Mouse (Mus musculus) adrenal gland, adult 8-10 months (tissue): ENCODE results near the gene Arntl. TPM values are rescaled to one million over a fixed set of nuclear protein-coding genes. Genes with fewer than 3 reads are reported as not detected.
A peak's percentile ranks its signal among the peaks of the same experiment; 100 is the strongest.

Experiments used
- DNase-seq: peaks from one replicate; pipeline ENCODE4 v3.0.0; 2022
- total RNA-seq, 4 experiments: library from RNA; stranded (reverse); gene quantifications; 2 replicates each; pipeline ENCODE4 v1.2.4; 2022

The Arntl gene
- total RNA-seq, 4 experiments from 2014 or later: 9.9 to 16.1 (median 11.2) TPM

DNA sequence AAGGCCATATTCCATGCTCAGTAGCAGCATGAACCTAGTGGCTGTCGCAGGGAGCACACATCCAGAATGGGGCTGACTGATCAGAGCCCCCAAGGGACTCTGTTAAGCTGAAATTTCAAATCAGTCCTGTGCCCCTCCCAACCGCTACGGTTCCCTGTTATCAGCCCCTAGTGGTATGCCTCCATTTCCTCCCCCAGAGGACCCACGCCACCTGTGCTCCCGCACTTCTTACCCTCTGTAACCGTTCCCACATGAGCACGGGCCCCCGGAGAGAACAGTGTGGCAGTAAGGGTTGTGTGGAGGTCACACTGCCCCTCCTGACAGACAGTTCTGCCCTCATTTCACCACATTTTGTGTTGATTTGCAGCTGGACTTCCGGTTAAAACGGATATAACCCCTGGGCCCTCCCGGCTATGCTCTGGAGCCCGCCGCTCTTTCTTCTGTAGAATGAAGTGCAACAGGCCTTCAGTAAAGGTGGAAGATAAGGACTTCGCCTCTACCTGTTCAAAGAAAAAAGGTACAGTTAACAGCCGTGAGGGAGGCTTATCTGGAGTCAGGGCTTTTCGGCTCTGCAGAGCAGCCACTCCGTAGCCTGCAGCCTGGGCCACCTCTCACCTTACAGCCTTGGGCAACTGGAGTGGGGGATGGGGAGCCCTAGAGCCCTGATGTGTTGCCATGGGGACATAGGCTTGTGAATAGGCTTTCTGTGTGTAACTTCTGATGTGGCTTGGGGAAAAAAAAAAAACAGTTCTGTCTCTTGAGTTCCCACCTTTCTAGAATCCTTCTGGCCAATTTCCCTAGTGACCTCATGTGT, 88.0 kb downstream of the Arntl start:
- no peak for DNase-seq

DNA sequence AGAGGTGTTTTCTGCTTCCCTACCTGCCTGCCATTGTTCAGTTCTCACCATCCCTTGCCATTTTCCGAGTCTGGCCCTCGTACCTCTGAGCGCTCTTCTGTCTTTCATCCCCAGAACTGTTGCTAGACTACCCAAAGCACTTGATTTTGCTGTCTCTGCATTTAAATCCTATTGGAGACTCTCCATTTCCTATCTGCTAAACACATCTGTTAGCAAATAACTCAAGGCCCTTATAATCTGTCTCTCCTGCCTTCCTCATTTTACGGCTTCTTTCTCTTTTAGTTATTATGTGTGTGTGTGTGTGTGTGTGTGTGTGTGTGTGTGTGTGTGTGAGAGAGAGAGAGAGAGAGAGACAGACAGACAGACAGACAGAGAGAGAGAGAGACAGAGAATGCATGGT, 90.5 kb downstream of the Arntl start:
- no peak for DNase-seq

DNA sequence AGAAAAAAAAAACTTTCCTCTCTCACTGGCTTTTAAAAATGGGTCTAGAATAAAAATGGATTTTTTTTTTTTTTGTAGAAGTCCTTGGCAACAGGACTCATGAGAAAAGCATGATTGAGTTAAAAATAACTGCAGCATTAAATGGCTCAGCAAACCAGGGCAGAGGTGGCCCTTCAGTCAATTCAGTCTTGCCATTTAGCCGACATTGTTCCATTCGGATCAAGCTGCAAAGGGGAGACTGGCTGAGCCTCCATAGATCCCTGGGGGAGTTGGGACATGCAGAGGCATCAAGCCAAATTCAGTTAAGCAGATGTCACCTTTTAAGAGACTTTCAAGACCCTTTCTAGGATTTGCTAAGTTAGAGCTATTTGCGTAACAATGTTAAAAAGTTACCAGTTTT, 102.9 kb downstream of the Arntl start:
- DNase-seq: no peak

DNA sequence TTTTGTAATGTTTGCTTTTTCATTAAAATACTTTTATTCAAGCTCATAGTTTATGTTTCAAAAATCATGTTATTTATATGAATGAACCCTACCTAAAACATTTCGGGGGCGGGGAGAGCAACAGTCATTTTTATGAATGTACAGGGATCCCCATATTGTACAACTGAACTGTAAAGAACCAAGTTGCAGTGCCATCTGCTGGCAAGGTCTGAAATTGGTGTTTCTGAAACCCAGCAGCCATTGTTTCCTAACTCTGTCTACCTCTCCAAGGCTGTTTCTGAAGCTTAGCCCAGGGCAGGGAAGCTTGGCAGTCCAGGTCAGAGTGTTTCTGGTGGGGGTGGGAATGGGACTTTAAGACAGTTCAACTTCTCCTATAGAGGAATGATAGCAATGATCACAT, 104.5 kb downstream of the Arntl start:
- DNase-seq: peak; percentile 17

DNA sequence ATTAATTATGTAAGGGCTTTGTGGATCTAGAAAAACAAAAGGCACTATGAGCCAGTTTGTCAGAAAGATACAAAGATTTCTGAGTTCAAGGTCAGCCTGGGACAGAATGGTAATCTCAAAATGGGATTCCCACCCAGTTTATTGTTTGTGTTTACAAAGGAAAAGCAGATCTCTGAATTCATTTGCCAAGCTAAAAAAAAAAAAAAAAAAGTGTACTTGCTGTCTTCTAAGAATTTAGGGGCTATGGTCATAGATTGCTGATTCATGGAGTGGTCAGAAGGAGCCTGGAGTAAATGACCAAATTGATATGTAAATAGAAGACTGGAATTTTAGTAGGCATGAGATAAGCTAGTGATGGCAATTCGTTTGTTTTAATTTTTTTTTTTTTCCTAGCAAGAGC, 112.9 kb downstream of the Arntl start:
- DNase-seq: no peak

DNA sequence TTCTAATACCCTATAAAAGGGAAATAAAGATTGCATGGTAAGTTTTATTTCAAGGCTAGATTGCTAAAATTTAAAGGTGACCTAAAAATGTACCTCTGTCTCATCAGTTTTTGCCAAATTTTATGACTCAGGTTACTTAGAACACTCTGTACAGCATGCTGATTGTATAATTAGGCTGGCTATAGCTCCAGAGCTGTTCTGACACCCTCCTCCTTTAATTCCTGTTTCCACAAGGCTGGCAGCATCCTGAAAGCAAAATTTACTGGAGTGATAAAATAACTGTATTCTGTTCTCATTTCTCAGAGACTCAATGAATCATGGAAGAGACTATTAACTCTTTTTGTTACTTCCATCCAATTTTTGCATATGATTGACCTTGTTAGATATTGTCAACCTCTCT, 126.8 kb downstream of the Arntl start:
- no peak for DNase-seq

DNA sequence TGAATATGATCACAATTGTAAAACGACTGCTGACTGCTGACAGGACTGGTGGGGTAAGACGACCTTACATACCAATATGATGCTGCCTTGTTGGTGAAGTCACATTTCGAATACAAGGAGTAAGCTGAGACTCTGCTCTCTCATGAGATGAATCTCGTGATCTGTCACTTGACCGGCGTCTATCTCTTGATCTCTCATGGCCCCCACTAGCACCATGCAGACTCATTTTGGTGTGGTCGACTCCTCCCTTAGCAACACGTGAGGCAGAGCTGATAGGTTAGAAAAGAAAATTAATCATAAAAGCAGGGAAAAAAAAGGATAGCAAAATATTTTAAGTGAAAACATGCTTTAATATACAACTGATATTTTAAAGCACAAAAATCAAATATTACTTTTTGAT, 128.0 kb downstream of the Arntl start:
- no peak for DNase-seq

DNA sequence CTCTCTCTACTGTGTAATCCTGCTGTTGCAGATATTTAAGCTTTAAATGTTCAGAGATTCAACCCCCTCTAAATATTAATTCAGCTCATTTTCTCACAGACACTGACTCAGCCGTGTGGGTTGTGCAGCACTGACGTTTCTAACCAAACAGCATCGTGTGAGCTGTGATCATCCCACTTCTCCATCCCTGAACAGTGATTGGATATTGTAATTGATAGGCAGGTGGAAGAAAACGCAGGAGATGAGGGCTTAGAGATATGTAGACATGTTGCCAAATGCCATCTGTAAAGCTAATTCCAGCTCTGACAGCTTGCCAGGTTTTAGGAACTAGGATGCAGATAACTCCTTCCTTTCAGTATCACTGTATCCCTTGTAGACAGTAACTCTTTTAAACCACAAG, 140.0 kb downstream of the Arntl start:
- DNase-seq: no peak

DNA sequence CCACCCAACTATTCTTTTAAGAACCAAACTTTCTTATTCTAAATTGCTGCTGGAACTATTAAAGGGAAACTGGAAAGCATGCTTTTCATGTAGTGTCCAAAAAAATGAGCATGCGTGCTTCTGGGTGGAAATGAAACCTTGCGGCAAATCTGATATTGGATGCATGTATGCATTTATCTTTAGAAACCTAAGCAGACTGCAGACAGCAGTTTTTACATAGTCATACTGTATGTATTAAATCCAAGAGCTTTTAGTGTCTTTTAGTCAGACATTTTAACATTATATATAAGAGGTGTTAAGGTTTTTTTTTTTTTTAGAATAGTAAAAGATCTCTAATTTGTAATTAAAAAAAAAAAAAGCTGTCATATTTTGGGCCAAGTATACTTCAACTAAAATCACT, 140.4 kb downstream of the Arntl start:
- no peak for DNase-seq

DNA sequence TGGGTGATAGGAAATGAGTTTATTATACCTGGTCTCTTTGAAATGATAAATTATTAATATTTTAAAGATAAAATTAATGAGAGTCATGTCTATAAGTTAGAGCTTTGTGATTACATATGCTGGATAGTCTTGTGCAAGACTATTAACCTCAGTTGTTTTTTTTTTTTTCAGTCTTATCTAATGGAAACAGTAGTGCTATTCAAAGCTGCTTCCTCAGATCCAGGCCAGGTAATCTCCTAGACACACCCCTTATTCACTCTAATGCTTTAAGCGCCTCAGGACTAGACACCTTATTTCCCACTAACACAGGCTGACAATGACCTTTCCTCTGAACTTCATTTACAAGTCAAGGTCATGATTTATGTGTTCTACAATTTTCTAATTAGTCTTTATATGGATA, 141.8 kb downstream of the Arntl start:
- no peak for DNase-seq

Other genes starting within 250 kb of the Arntl start
- gene Btbd10, start 161.9 kb downstream of the Arntl start, total RNA-seq: 10 to 100 TPM; 15.4 to 23.3 (median 19.0) TPM
- not detected for gene Pth, start 181.1 kb downstream of the Arntl start, total RNA-seq